Mouse (Mus musculus): ENCODE results near the gene Sel1l3.

Gene Sel1l3

GRCm38 (mm10) chr5:53146049-53146683, 67.6 kb downstream of the Sel1l3 start:
- DNase-seq (ENCODE audit: low read depth in 2 of 2, low spot score in 2 of 2), result no peak

DNA sequence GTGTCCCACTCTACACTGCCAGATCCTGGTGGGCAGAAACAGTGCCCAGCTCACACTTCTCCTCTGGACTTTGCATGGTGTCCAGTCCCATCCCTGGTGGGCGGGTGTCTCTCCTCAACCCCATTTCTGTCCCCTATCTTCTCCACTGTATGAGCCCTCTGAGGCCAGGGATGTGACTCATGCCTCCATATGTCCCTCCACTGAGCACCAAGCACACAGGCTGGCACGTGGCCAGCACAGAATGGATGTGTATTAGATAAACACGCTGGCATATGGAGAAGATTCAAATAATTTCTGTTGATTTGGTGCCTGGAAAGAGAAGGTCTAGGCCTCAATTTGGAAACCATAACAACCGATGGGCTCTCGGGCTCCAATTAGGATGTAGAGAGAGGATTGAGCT, 71.1 kb downstream of the Sel1l3 start:
- no peak for DNase-seq (ENCODE audit: low read depth in 2 of 2, low spot score in 2 of 2)

- no peak for DNase-seq (ENCODE audit: low read depth in 2 of 2, low spot score in 2 of 2)
Observed at GRCm38 (mm10) chr5:53140158-53140927, 73.4 kb downstream of the Sel1l3 start.

DNA sequence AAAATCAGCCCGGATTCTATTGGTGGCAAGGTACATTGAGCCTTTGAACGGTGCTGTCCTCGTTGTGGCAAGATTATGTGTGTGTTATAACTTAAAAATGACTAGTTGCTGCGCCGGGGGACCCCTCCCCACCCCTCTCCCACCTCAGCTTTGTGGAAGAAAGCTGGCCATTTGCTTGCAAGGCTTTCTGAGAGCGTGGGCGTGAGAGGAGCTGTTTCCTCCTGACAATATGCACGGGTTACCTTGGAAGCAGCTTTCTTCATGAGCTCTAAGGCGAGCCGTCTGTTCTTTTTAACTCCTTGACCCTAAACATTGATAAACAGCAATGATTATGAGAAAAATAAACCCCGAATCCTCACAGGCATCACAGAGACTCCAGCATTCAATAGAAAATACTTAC, 74.2 kb downstream of the Sel1l3 start:
- no peak for DNase-seq (ENCODE audit: low read depth in 2 of 2, low spot score in 2 of 2)

DNA sequence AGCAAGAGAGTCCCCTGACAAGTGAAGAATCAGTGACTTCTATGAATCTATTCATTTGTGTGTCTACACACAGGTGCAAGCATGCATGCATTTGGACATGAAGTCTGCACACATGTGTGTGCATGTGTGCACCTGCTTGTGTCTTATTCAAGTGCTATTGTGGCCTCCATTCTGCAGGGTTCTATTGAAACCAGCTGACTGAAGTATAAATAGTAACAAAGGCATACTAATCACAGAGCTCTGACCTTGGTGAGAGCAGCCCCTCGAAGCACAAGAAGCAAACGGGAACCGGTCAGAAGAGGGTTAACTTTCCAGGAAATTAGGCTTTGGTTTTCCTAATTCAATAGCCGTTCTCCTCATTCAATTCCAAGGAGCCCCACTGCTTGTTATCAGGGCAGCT, 74.6 kb downstream of the Sel1l3 start:
- no peak for DNase-seq (ENCODE audit: low read depth in 2 of 2, low spot score in 2 of 2)

- DNase-seq (ENCODE audit: low read depth in 2 of 2, low spot score in 2 of 2), result no peak
Observed at GRCm38 (mm10) chr5:53138025-53138424, 75.7 kb downstream of the Sel1l3 start.

- no peak for DNase-seq (ENCODE audit: low read depth in 2 of 2, low spot score in 2 of 2)
Observed at GRCm38 (mm10) chr5:53135984-53136383, 77.7 kb downstream of the Sel1l3 start.

DNA sequence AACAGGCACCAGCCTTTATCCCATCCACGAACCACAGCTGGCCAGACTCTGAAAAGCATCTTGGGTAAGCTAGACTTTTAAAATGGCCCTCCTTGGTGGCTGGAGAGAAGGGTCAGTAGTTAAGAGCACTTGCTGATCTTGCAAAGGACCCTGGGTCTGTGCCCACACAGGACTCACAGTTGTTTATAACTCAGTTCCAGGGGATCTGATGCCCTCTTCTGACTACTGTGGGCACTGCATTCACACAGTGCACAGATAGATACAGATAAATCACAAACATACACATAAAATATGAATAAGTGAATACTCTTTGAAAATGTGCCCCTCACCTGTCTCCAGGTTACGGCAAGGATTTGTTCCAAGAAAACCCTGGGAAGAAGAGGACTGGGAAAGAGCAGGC, 79.7 kb downstream of the Sel1l3 start:
- DNase-seq (ENCODE audit: low read depth in 2 of 2, low spot score in 2 of 2), result no peak

DNA sequence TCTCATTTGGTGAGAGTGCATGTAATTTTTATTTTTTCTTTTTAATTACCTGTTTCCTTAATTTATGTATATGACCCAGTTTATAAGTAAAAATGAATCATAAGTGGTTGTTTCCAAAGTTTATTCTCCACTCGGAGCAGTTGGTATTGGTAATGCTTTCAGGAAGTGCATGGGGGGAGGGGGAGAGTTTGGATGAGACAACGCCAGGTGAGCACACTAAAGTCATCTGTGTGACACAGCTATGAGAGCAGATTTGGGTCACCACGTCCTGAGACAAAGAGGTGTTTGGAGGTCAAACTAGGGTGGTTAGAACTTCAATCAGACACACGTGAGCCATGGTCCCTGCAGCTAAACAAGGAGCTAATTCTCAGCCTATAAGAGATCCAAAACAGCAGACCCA, 89.0 kb downstream of the Sel1l3 start:
- DNase-seq (ENCODE audit: low read depth in 2 of 2, low spot score in 2 of 2), result no peak

- DNase-seq (ENCODE audit: low read depth in 2 of 2, low spot score in 2 of 2), result no peak
Observed at GRCm38 (mm10) chr5:53123525-53124286, 90.0 kb downstream of the Sel1l3 start.

DNA sequence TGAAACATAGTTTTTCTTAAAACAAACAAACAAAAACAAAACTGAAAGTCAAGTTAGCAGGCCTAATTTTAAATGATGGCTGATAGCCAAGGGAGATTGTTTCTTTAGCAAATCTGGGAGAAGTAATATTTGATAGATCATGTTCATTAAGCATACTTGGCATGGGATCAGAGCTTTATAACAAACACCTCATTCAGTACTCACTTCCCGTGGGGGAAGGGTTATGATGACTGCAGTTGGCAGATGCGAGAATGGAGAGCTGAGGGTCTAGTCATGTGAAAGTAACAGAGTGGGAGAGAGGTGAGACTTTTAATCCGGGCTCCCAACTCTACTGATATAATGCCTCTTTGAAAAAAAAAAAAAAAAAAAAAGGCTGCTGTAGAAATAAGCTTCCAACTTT, 94.0 kb downstream of the Sel1l3 start:
- DNase-seq (ENCODE audit: low read depth in 2 of 2, low spot score in 2 of 2), result no peak

GRCm38 (mm10) chr5:53118212-53118611, 95.5 kb downstream of the Sel1l3 start:
- DNase-seq (ENCODE audit: low read depth in 2 of 2, low spot score in 2 of 2), result no peak

DNA sequence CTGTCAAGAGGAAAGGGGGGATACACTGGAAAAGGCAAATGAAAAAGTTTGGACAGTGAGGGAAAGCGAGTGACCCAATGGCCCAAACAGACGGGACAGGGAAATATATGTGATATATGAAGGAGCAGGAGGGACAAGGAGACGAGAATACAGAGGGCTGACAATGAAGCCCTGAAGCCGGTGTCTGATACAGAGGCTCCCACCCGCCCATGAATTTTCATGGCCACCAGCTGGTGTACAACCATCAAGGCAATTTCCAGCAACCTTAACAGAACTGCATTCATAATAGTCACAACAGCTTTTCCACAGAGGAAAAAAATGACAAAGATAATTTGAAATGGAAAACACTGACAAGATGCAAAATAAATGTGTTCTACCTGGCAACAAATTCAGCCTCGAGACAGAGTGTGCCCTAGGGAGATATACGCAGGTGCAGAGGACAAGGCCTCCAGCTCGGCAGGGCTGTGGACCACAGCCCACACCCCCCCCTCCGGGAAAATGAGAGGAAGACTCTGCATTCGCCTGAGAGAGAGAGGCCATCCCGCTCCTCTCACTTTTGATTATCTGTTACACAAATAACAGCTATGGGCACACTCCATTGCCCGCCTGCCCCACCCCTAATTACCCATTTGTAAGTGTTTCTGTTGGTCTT, 99.0 kb downstream of the Sel1l3 start:
- no peak for DNase-seq (ENCODE audit: low read depth in 2 of 2, low spot score in 2 of 2)

DNA sequence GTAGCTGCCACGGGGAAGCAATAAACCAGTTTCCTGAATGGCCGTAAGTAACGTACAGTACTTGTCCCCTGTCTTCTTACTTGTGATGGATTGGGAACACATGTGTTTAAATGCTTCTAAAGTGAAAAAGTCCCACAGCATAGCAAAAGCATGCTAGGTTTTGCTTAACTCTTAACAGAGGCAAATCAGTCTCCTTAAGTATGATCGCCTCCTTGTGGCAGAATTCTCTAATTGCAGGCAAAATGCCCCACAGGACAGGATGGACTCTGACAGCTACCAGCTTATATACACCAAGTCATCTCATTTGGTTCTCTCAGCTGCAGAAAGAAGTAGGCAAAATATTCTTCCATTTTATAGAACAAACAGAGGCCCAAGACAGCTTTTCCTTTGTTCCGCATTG, 100.8 kb downstream of the Sel1l3 start:
- DNase-seq (ENCODE audit: low read depth in 2 of 2, low spot score in 2 of 2), result no peak

DNA sequence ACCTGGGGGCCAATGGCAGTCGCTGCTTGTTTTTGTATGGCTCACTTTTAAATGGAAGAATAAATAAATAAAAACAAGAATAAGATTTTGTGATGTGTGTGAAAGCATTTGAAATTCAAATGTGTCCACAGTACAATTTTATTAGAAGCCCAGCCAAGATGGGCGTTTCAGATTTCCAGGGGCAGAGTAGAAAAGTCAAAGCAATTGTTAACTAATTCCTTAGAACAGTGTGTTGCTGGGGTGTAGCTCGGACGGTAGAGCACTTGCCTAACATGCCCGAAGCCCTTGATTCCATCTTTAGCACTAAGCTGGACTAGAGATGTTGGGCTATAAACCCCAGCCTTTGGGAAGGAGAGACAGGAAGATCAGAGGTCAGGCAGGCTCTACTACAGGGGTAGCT, 102.7 kb downstream of the Sel1l3 start:
- no peak for DNase-seq (ENCODE audit: low read depth in 2 of 2, low spot score in 2 of 2)

GRCm38 (mm10) chr5:53110225-53110624, 103.5 kb downstream of the Sel1l3 start:
- DNase-seq (ENCODE audit: low read depth in 2 of 2, low spot score in 2 of 2), result no peak

GRCm38 (mm10) chr5:53108668-53109067, 105.1 kb downstream of the Sel1l3 start:
- DNase-seq (ENCODE audit: low read depth in 2 of 2, low spot score in 2 of 2), result no peak

DNA sequence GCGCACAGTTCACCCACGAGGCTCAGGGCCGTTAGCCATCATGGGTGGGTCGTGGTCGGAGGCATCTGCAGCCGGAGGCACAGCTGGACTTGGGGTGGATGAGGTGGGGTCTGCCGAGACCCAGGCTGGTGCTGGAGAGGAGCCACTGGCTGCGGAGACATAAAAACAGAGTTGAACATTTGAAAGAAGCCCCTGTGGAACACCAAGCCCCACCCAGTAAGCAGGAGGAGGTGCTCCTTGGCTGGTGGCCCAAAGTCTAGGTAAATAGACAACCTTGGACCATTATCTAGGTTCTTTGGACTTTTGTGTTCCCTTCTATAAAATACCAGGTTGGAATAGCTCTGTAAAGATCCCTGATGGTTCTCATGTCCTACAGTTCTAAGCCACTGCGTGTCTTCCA, 105.7 kb downstream of the Sel1l3 start:
- DNase-seq (ENCODE audit: low read depth in 2 of 2, low spot score in 2 of 2), result no peak

DNA sequence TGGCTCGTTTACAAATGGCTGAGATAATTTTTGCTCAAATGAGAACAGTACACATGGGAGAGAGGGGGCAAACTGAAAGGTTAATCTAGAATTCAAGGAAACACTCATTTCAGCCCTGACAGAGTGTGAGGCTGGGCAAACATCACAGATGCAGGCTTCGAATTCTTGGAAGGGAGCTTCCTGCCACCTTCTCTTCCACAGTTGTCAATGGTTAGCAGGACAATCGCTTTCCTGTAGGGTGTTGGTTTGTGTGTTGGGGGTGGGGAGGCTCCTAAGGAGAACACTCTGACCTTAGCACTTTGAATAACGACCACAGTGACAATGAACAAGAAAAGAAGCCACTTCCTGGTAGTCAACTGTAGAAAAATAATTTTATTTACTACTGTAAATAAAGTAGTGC, 107.0 kb downstream of the Sel1l3 start:
- DNase-seq (ENCODE audit: low read depth in 2 of 2, low spot score in 2 of 2), result no peak

DNA sequence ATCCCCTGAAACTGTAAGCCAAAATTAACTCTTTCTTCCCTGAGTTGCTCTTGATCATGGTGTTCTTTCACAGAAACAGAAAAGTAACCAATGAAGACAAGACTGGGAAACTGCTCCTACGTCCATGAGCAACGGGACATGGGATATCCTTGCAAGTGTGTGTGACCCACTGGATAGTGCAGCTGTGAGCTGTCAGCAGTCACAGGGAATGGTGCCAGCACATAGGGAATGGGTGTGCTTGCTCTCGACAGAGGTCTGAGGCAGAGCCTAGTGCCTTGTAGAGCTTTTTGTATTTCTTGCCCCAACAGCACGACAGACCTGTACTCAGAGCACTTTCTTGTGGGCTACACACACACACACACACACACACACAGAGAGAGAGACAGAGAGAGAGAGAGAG, 107.6 kb downstream of the Sel1l3 start:
- no peak for DNase-seq (ENCODE audit: low read depth in 2 of 2, low spot score in 2 of 2)

DNA sequence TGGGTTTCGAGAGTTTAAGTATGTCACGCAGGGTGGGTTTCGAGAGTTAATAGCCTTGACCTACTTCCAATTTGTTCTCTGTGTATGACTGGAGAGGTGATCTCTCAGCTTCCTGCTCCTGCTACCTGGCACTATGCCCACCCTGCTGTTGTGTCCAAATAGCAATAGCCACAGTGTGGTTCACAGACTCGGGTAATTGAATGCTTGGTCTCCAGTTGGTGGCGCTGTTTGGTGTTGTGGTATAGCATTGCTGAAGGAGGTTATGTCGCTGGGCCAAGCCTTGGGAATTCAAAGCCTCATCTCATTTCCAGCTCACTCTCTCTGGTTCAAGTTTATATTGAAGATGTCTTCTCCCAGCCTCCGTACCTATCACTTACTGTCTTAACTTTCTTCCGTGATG, 108.0 kb downstream of the Sel1l3 start:
- no peak for DNase-seq (ENCODE audit: low read depth in 2 of 2, low spot score in 2 of 2)
